Mouse (Mus musculus): ENCODE measurements around the gene Nrxn1. TPM values are rescaled to one million over a fixed set of nuclear protein-coding genes. Genes with fewer than 3 reads are reported as not detected.

The Nrxn1 gene
- polyA plus RNA-seq, 1 experiment from 2014 or later: 2.1 TPM

GRCm38 (mm10) chr17:90454738-90455408 is 638.0 kb downstream of the Nrxn1 start:
- no peak overlapping the region for H3K27ac ChIP-seq (ENCODE audit: low read length)
- peaks cover 11% of the 10 kb centered on the region for H3K4me1 ChIP-seq (ENCODE audit: control insufficient read depth, insufficient read depth, low read length)
- no peaks in the 10 kb centered on the region for H3K36me3 ChIP-seq (ENCODE audit: control insufficient read depth, insufficient read depth, low read length)
- WGBS: under 1% methylated on average over 40 of the region's 41 CpGs
- H3K9ac ChIP-seq (ENCODE audit: low read depth, low read length): peak overlapping the region; percentile 34; the same call in 1 of the 2 replicates
- no peaks in the 10 kb centered on the region for H3K9me3 ChIP-seq (ENCODE audit: control insufficient read depth, low read length)
- peaks cover 26% of the 10 kb centered on the region for H3K27me3 ChIP-seq (replicated peaks; ENCODE audit: control insufficient read depth, insufficient read depth, low read length)
- peak; percentile 52 for ATAC-seq
- peak overlapping the region; percentile 48 for H3K4me3 ChIP-seq (ENCODE audit: low read length)
- peak overlapping the region; percentile 87 for H3K4me2 ChIP-seq (ENCODE audit: low read depth, low read length)

GRCm38 (mm10) chr17:90454356-90454737 is 638.5 kb downstream of the Nrxn1 start:
- Histone ChIP-seq H3K9ac (ENCODE audit: low read depth, low read length) (no peak overlapping the region), H3K36me3 (ENCODE audit: control insufficient read depth, insufficient read depth, low read length) (no peaks in the 10 kb centered on the region), H3K4me2 (ENCODE audit: low read depth, low read length) (peak overlapping the region; percentile 87), H3K27me3 (replicated peaks; ENCODE audit: control insufficient read depth, insufficient read depth, low read length) (peaks cover 26% of the 10 kb centered on the region), H3K4me1 (ENCODE audit: control insufficient read depth, insufficient read depth, low read length) (peaks cover 11% of the 10 kb centered on the region), H3K4me3 (ENCODE audit: low read length) (peak overlapping the region; percentile 48), H3K9me3 (ENCODE audit: control insufficient read depth, low read length) (no peaks in the 10 kb centered on the region), H3K27ac (ENCODE audit: low read length) (no peak overlapping the region)
- ATAC-seq: peak; percentile 26; the same call in 1 of the 2 replicates
- 2% methylated on average over 15 of the region's 15 CpGs for WGBS

GRCm38 (mm10) chr17:90453280-90453679 is 639.6 kb downstream of the Nrxn1 start:
- Histone ChIP-seq H3K4me3 (ENCODE audit: low read length) (no peak overlapping the region), H3K27me3 (replicated peaks; ENCODE audit: control insufficient read depth, insufficient read depth, low read length) (peaks cover 26% of the 10 kb centered on the region), H3K36me3 (ENCODE audit: control insufficient read depth, insufficient read depth, low read length) (no peaks in the 10 kb centered on the region), H3K4me1 (ENCODE audit: control insufficient read depth, insufficient read depth, low read length) (peaks cover 11% of the 10 kb centered on the region), H3K9me3 (ENCODE audit: control insufficient read depth, low read length) (no peaks in the 10 kb centered on the region), H3K4me2 (ENCODE audit: low read depth, low read length) (no peak overlapping the region), H3K27ac (ENCODE audit: low read length) (no peak overlapping the region), H3K9ac (ENCODE audit: low read depth, low read length) (no peak overlapping the region)
- WGBS: 62% methylated on average over 4 of the region's 4 CpGs
- no peak for ATAC-seq

GRCm38 (mm10) chr17:90452770-90453169 is 640.1 kb downstream of the Nrxn1 start:
- no peak overlapping the region for H3K9ac ChIP-seq (ENCODE audit: low read depth, low read length)
- 62% methylated on average over 2 of the region's 2 CpGs for WGBS

GRCm38 (mm10) chr17:90451384-90451783 is 641.5 kb downstream of the Nrxn1 start:
- Histone ChIP-seq H3K36me3 (ENCODE audit: control insufficient read depth, insufficient read depth, low read length) (no peaks in the 10 kb centered on the region), H3K9me3 (ENCODE audit: control insufficient read depth, low read length) (no peaks in the 10 kb centered on the region), H3K27me3 (replicated peaks; ENCODE audit: control insufficient read depth, insufficient read depth, low read length) (peaks cover 22% of the 10 kb centered on the region), H3K9ac (ENCODE audit: low read depth, low read length) (no peak overlapping the region), H3K27ac (ENCODE audit: low read length) (no peak overlapping the region), H3K4me3 (ENCODE audit: low read length) (no peak overlapping the region), H3K4me1 (ENCODE audit: control insufficient read depth, insufficient read depth, low read length) (peaks cover 11% of the 10 kb centered on the region), H3K4me2 (ENCODE audit: low read depth, low read length) (no peak overlapping the region)
- 71% methylated on average over 2 of the region's 2 CpGs for WGBS
- ATAC-seq: no peak

More at GRCm38 (mm10) chr17:90452770-90453169, 640.1 kb downstream of the Nrxn1 start:
- H3K36me3 ChIP-seq (ENCODE audit: control insufficient read depth, insufficient read depth, low read length): no peaks in the 10 kb centered on the region
- H3K27me3 ChIP-seq (replicated peaks; ENCODE audit: control insufficient read depth, insufficient read depth, low read length): peaks cover 26% of the 10 kb centered on the region
- no peaks in the 10 kb centered on the region for H3K9me3 ChIP-seq (ENCODE audit: control insufficient read depth, low read length)
- no peak overlapping the region for H3K27ac ChIP-seq (ENCODE audit: low read length)
- H3K4me1 ChIP-seq (ENCODE audit: control insufficient read depth, insufficient read depth, low read length): peaks cover 11% of the 10 kb centered on the region
- no peak for ATAC-seq
- H3K4me3 ChIP-seq (ENCODE audit: low read length): no peak overlapping the region
- H3K4me2 ChIP-seq (ENCODE audit: low read depth, low read length): no peak overlapping the region

GRCm38 (mm10) chr17:90443067-90443466 is 649.8 kb downstream of the Nrxn1 start:
- ATAC-seq: no peak
- H3K36me3 ChIP-seq (ENCODE audit: control insufficient read depth, insufficient read depth, low read length): no peaks in the 10 kb centered on the region
- no peak overlapping the region for H3K27ac ChIP-seq (ENCODE audit: low read length)

GRCm38 (mm10) chr17:90435836-90436235 is 657.0 kb downstream of the Nrxn1 start:
- H3K36me3 ChIP-seq (ENCODE audit: control insufficient read depth, insufficient read depth, low read length): no peaks in the 10 kb centered on the region
- ATAC-seq: no peak
- no peak overlapping the region for H3K27ac ChIP-seq (ENCODE audit: low read length)
- no peaks in the 10 kb centered on the region for H3K4me1 ChIP-seq (ENCODE audit: control insufficient read depth, insufficient read depth, low read length)
- no peaks in the 10 kb centered on the region for H3K9me3 ChIP-seq (ENCODE audit: control insufficient read depth, low read length)
- H3K27me3 ChIP-seq (replicated peaks; ENCODE audit: control insufficient read depth, insufficient read depth, low read length): no peaks in the 10 kb centered on the region
- no peak overlapping the region for H3K9ac ChIP-seq (ENCODE audit: low read depth, low read length)
- no peak overlapping the region for H3K4me2 ChIP-seq (ENCODE audit: low read depth, low read length)
- H3K4me3 ChIP-seq (ENCODE audit: low read length): no peak overlapping the region

More at GRCm38 (mm10) chr17:90443067-90443466, 649.8 kb downstream of the Nrxn1 start:
- Histone ChIP-seq H3K4me3 (ENCODE audit: low read length) (no peak overlapping the region), H3K9ac (ENCODE audit: low read depth, low read length) (no peak overlapping the region), H3K27me3 (replicated peaks; ENCODE audit: control insufficient read depth, insufficient read depth, low read length) (no peaks in the 10 kb centered on the region), H3K4me2 (ENCODE audit: low read depth, low read length) (no peak overlapping the region), H3K4me1 (ENCODE audit: control insufficient read depth, insufficient read depth, low read length) (no peaks in the 10 kb centered on the region), H3K9me3 (ENCODE audit: control insufficient read depth, low read length) (no peaks in the 10 kb centered on the region)

GRCm38 (mm10) chr17:90435371-90435770 is 657.5 kb downstream of the Nrxn1 start:
- Histone ChIP-seq H3K27me3 (replicated peaks; ENCODE audit: control insufficient read depth, insufficient read depth, low read length) (no peaks in the 10 kb centered on the region), H3K4me1 (ENCODE audit: control insufficient read depth, insufficient read depth, low read length) (no peaks in the 10 kb centered on the region), H3K27ac (ENCODE audit: low read length) (no peak overlapping the region), H3K9me3 (ENCODE audit: control insufficient read depth, low read length) (no peaks in the 10 kb centered on the region), H3K9ac (ENCODE audit: low read depth, low read length) (no peak overlapping the region), H3K4me2 (ENCODE audit: low read depth, low read length) (no peak overlapping the region), H3K4me3 (ENCODE audit: low read length) (no peak overlapping the region), H3K36me3 (ENCODE audit: control insufficient read depth, insufficient read depth, low read length) (no peaks in the 10 kb centered on the region)
- no peak for ATAC-seq
- WGBS: 68% methylated on average over 2 of the region's 2 CpGs

- H3K4me2 ChIP-seq (ENCODE audit: low read depth, low read length): no peak overlapping the region
- H3K4me3 ChIP-seq (ENCODE audit: low read length): no peak overlapping the region
- H3K9ac ChIP-seq (ENCODE audit: low read depth, low read length): no peak overlapping the region
- 73% methylated on average over 1 of the region's 1 CpGs for WGBS
- H3K36me3 ChIP-seq (ENCODE audit: control insufficient read depth, insufficient read depth, low read length): no peaks in the 10 kb centered on the region
- no peak overlapping the region for H3K27ac ChIP-seq (ENCODE audit: low read length)
- H3K9me3 ChIP-seq (ENCODE audit: control insufficient read depth, low read length): no peaks in the 10 kb centered on the region
- ATAC-seq: no peak
- no peaks in the 10 kb centered on the region for H3K27me3 ChIP-seq (replicated peaks; ENCODE audit: control insufficient read depth, insufficient read depth, low read length)
- no peaks in the 10 kb centered on the region for H3K4me1 ChIP-seq (ENCODE audit: control insufficient read depth, insufficient read depth, low read length)
Measured at GRCm38 (mm10) chr17:90430211-90430610, 662.7 kb downstream of the Nrxn1 start.

DNA sequence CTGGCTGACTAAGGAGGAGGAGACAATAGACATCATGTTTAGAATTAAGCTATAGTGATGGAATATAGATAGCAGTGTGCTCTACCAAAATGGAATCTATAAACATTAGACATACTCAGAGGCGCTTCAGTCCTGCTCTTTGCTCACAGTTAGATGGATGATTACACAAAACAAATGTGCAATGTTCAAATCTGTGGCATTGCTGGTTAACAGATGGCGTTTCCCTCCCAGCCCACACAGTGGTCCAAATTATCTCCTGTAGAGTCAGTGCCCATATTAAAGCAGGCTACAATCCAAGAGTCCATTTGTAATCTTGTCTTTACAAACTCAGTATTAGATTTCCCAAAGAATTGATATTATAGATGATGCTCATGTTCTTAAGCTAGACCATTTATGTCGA is 666.9 kb downstream of the Nrxn1 start:
- WGBS: 75% methylated on average over 3 of the region's 3 CpGs
- no peak for ATAC-seq
- Histone ChIP-seq H3K9ac (ENCODE audit: low read depth, low read length) (no peak overlapping the region), H3K27ac (ENCODE audit: low read length) (no peak overlapping the region), H3K4me1 (ENCODE audit: control insufficient read depth, insufficient read depth, low read length) (no peaks in the 10 kb centered on the region), H3K4me3 (ENCODE audit: low read length) (no peak overlapping the region), H3K27me3 (replicated peaks; ENCODE audit: control insufficient read depth, insufficient read depth, low read length) (no peaks in the 10 kb centered on the region), H3K9me3 (ENCODE audit: control insufficient read depth, low read length) (no peaks in the 10 kb centered on the region), H3K4me2 (ENCODE audit: low read depth, low read length) (no peak overlapping the region), H3K36me3 (ENCODE audit: control insufficient read depth, insufficient read depth, low read length) (no peaks in the 10 kb centered on the region)

Data from intestine, embryonic 16.5 days (tissue).